Mouse (Mus musculus) erythroblast, embryonic 14.5 days (primary cell): ENCODE results near the gene Cdc14a.

Source experiments
- GATA1 ChIP-seq: IDR thresholded peaks from 2 replicates; pipeline ENCODE4 v1.6.1; 2012; ENCODE audit warnings: low read length, inconsistent platforms, mixed read lengths
- TAL1 ChIP-seq: IDR thresholded peaks from 3 replicates; pipeline ENCODE4 v1.6.1; 2012; ENCODE audit warnings: low read length, inconsistent platforms, mixed read lengths

- TF ChIP-seq TAL1 (no peak), GATA1 (no peak)
These were observed 96.7 kb downstream of the Cdc14a start for GRCm38 (mm10) chr3:116327001-116327615.
